Mouse (Mus musculus) G1E (cell line): ENCODE measurements around the gene Fam81a.

Experiments used
- CTCF ChIP-seq: IDR thresholded peaks from 2 replicates; pipeline ENCODE4 v1.5.1; 2012; ENCODE audit warnings: low read depth, low read length, inconsistent platforms, mixed read lengths
- GATA1 ChIP-seq: IDR thresholded peaks from 2 replicates; pipeline ENCODE4 v1.6.1; 2012; ENCODE audit warnings: borderline replicate concordance, low read length, inconsistent platforms, mixed read lengths
- TAL1 ChIP-seq: conservative IDR thresholded peaks from 2 replicates; pipeline ENCODE4 v1.6.1; 2012; ENCODE audit warnings: low read depth, low read length, inconsistent platforms, mixed read lengths

DNA sequence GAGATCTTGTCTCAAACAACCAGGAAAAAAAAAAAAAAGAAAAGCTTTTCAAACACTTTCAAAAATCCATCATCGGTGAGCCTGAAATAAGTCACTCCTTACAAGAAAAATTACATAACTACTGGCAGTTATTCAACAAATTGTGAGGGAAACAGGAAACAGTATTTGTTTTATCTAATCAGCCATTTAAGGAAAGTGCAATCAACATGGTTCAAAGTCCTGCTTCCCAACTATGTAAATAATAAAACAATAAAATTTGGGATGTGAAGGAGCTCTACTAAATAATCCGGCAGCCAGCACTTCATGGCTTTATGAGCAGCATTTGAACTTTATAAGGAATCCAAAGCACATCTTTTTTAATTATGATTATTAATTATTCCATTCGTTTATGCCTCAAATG lies 80.3 kb downstream of the Fam81a start:
- TF ChIP-seq CTCF (no peak), TAL1 (no peak), GATA1 (no peak)
